Mouse (Mus musculus) common myeloid progenitor, adult 5-6 weeks (primary cell): ENCODE measurements around the gene Schip1. TPM values are rescaled to one million over a fixed set of nuclear protein-coding genes. Genes with fewer than 3 reads are reported as not detected.

Source experiments
- ATAC-seq: replicated peaks from 2 replicates; pipeline ENCODE4 v1.8.0; 2016; ENCODE audit warnings: low read depth, mild to moderate bottlenecking, moderate TSS enrichment, inconsistent platforms; ENCODE audit not compliant: poor library complexity, severe bottlenecking
- total RNA-seq: library from RNA; stranded (forward); fragments of 200-1000, 187-1606 nt; gene quantifications from 2 replicates; pipeline ENCODE4 v1.2.3, GENCODE M21; 2017

The Schip1 gene
- total RNA-seq, 1 experiment from 2014 or later, result 0.91 TPM

- ATAC-seq, result no peak
These were observed 610.7 kb downstream of the Schip1 start for GRCm38 (mm10) chr3:68675216-68675835.

Other genes with a start within 250 kb of the Schip1 start
- not detected in 2 replicates for gene Iqcj, start 172.6 kb upstream of the Schip1 start, total RNA-seq
- gene Iqschfp, start 172.6 kb upstream of the Schip1 start, total RNA-seq, result not detected in 2 replicates